Mouse (Mus musculus) myocyte (in vitro differentiated cells): ENCODE data around the gene Nos1ap. TPM values are rescaled to one million over a fixed set of nuclear protein-coding genes. Genes with fewer than 3 reads are reported as not detected.

ENCODE experiments used
- H3K27me3 ChIP-seq: one replicate; pipeline ENCODE4 v1.6.1; 2011; ENCODE audit not compliant: control insufficient read depth, insufficient read depth, insufficient read length
- H3K36me3 ChIP-seq: one replicate; pipeline ENCODE4 v1.6.1; 2011; ENCODE audit not compliant: control insufficient read depth, insufficient read depth
- H3K4me2 ChIP-seq: one replicate; pipeline ENCODE4 v1.6.1; 2011; ENCODE audit warnings: low read depth, control low read depth
- H3K4me3 ChIP-seq: one replicate; pipeline ENCODE4 v1.5.1; 2011; ENCODE audit warnings: mild to moderate bottlenecking, control low read depth, moderate library complexity
- H3K79me2 ChIP-seq: one replicate; pipeline ENCODE4 v1.6.1; 2011; ENCODE audit not compliant: control insufficient read depth, insufficient read depth
- H3ac ChIP-seq: one replicate; pipeline ENCODE4 v1.6.1; 2011; ENCODE audit not compliant: control insufficient read depth, insufficient read length
- CEBPB ChIP-seq: IDR thresholded peaks from 2 replicates; pipeline ENCODE4 v1.6.1; 2011; ENCODE audit warnings: mild to moderate bottlenecking, moderate library complexity; ENCODE audit not compliant: poor library complexity, insufficient read depth, severe bottlenecking
- E2F4 ChIP-seq: IDR thresholded peaks from one replicate; pipeline ENCODE4 v1.6.1; 2011; ENCODE audit warnings: mild to moderate bottlenecking, control low read depth, moderate library complexity; ENCODE audit not compliant: insufficient read depth
- MAX ChIP-seq: IDR thresholded peaks from one replicate; pipeline ENCODE4 v1.6.1; 2011; ENCODE audit warnings: low read depth, mild to moderate bottlenecking, control low read depth
- MYOD1 ChIP-seq, 3 experiments: IDR thresholded peaks; one replicate each; pipeline ENCODE4 v1.6.1; 2011; ENCODE audit warnings: control low read depth in 2 of 3, low read depth in 2 of 3, mild to moderate bottlenecking in 2 of 3, moderate library complexity in 1 of 3; ENCODE audit not compliant: insufficient read length in 2 of 3, control insufficient read depth in 1 of 3
- MYOG ChIP-seq, 3 experiments: IDR thresholded peaks; one replicate each; pipeline ENCODE4 v1.6.1; 2011; ENCODE audit warnings: control low read depth in 2 of 3, low read depth in 2 of 3, mild to moderate bottlenecking in 2 of 3; ENCODE audit not compliant: insufficient read length in 2 of 3, control insufficient read depth in 1 of 3, insufficient read depth in 1 of 3
- POLR2A ChIP-seq: IDR thresholded peaks from one replicate; pipeline ENCODE4 v1.6.1; 2011; ENCODE audit warnings: low read depth, mild to moderate bottlenecking, control low read depth, moderate library complexity; ENCODE audit not compliant: insufficient read length
- POLR2AphosphoS2 ChIP-seq: IDR thresholded peaks from one replicate; pipeline ENCODE4 v1.6.1; 2011; ENCODE audit warnings: low read depth, control low read depth; ENCODE audit not compliant: insufficient read length
- REST ChIP-seq: IDR thresholded peaks from one replicate; pipeline ENCODE4 v1.6.1; 2011; ENCODE audit warnings: mild to moderate bottlenecking, control low read depth, moderate library complexity; ENCODE audit not compliant: insufficient read depth, insufficient read length
- SRF ChIP-seq: IDR thresholded peaks from one replicate; pipeline ENCODE4 v1.6.1; 2011; ENCODE audit warnings: low read depth; ENCODE audit not compliant: control insufficient read depth, insufficient read length
- TCF12 ChIP-seq: IDR thresholded peaks from one replicate; pipeline ENCODE4 v1.6.1; 2011; ENCODE audit warnings: mild to moderate bottlenecking, control low read depth; ENCODE audit not compliant: poor library complexity, insufficient read depth, severe bottlenecking
- TCF3 ChIP-seq: IDR thresholded peaks from one replicate; pipeline ENCODE4 v1.6.1; 2011; ENCODE audit warnings: low read depth, control low read depth; ENCODE audit not compliant: insufficient read length
- USF1 ChIP-seq: IDR thresholded peaks from one replicate; pipeline ENCODE4 v1.6.1; 2011; ENCODE audit warnings: low read depth, mild to moderate bottlenecking, control low read depth, moderate library complexity
- polyA plus RNA-seq: library from polyadenylated mRNA; unstranded; fragments of >200 nt; fragmentation: generic; extraction: Trizol; gene quantifications from one replicate; pipeline ENCODE4 v1.2.1, GENCODE M21; 2012; ENCODE audit warnings: missing spikeins

Gene Nos1ap
- polyA plus RNA-seq, 1 experiment: 0.14 TPM

DNA sequence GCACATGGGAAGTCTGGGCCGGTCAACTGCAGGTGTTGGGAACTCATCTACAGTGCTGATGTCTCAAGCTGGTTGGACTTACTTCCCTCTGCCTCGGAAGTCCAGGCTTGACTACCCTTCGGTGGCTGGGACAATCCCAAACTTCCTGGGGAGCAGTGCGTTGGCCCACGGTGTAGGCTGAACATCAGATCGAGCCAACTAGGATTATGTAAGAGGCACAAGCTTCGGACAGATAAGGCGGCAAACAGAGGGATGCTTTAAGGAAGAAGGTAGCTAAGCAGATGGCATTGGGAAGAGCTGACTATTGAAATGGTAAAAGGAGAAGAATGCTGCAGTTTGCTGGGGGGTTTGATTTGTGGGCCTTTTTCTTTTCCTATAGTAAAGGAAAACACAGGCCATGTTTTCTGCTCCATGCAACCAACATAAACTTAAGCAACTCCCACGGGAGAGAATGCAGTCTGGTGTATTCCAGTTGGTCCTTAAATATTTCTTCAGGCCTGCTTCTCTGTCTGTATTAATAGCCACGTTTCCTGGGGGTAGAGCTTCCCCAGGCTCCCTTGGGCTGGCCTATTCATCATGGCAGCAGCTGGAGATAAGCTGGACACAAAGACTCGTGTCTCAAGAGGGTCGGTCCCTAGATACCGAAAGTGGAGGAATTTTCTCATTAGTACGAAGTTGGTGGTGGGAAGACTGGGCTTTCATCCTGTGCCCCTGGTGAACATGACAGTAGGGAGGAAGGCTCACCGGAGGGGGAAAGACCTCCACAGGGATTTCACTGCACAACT is 294.7 kb downstream of the Nos1ap start:
- no peaks in the 10 kb centered on the region for H3K36me3 ChIP-seq
- no peak overlapping the region for H3K4me3 ChIP-seq
- H3K79me2 ChIP-seq: no peaks in the 10 kb centered on the region
- TF ChIP-seq SRF (no peak), E2F4 (no peak), POLR2AphosphoS2 (no peak), TCF3 (no peak), REST (no peak), TCF12 (no peak), MYOD1 (IDR thresholded peaks at IDR 0.05; ENCODE audit: control insufficient read depth in 1 of 3, insufficient read length in 2 of 3, low read depth in 2 of 3) (no peak), MAX (no peak), MYOG (IDR thresholded peaks at IDR 0.05; ENCODE audit: control insufficient read depth in 1 of 3, insufficient read depth in 1 of 3, insufficient read length in 2 of 3, low read depth in 2 of 3) (no peak), CEBPB (no peak), USF1 (no peak)
- H3ac ChIP-seq: no peak overlapping the region
- no peak overlapping the region for H3K4me2 ChIP-seq
- peaks cover 6% of the 10 kb centered on the region for H3K27me3 ChIP-seq

DNA sequence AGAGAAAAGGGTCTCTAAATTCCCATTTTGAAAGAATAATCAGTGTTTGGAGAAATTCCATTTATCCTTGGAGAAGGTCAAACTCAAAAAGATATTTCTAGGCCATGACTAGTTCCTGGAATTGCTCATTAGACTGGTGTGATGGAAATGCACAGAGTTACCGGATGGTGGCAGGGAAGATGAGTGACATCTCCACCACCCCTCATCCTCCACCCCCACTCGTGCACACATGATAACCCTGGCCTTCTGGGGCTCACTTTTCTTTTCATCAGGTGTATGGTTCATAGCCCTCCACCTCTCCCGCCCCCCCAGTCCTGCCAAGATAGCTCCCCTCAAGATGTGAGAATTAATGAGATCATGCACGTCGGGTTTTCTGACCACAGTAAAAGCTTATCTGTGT is 296.4 kb downstream of the Nos1ap start:
- H3K4me2 ChIP-seq: no peak overlapping the region
- no peaks in the 10 kb centered on the region for H3K36me3 ChIP-seq
- no peaks in the 10 kb centered on the region for H3K27me3 ChIP-seq
- no peak for TF ChIP-seq REST
- TF ChIP-seq TCF12: no peak
- TF ChIP-seq MYOD1 (IDR thresholded peaks at IDR 0.05; ENCODE audit: control insufficient read depth in 1 of 3, insufficient read length in 2 of 3, low read depth in 2 of 3): no peak
- no peak for TF ChIP-seq TCF3
- no peak overlapping the region for H3K4me3 ChIP-seq
- H3ac ChIP-seq: no peak overlapping the region
- H3K79me2 ChIP-seq: no peaks in the 10 kb centered on the region

DNA sequence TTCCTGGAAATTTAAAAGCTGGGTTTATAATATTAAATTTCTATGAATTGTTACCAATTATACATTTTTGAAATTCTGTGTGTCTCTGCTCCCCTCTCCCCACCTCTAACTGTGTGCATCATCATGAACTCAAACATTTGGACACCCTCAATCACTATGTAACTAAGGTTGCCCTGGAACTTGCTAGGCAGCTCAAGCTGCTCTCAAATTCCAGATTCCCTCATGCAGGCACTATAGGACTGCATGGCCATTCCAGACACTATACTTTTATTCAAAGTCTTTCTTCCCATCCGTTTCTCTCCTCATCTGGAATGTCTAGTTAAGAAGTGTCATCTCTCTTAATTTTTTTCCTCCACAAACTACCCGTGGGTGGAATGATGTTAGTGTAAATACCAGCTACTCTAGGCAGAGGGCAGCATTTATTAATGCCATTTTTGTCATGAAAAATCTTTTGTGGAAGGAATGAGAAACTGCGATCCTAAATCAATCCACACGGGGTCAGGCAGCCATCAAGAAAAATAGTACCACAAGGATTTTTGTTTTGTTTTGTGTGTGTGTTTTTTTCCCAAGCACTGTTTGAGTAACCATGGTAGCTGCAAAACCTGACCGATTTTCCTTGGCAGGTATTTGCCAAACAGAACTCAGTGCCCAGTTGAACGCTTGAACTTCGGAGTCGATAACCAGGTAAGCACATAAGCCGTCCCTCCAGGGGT is 297.3 kb downstream of the Nos1ap start:
- no peak overlapping the region for H3ac ChIP-seq
- no peaks in the 10 kb centered on the region for H3K79me2 ChIP-seq
- no peak for TF ChIP-seq TCF3
- TF ChIP-seq POLR2AphosphoS2: no peak
- no peak for TF ChIP-seq SRF
- TF ChIP-seq USF1: no peak
- TF ChIP-seq TCF12: no peak
- no peak for TF ChIP-seq E2F4
- no peak for TF ChIP-seq MYOG (IDR thresholded peaks at IDR 0.05; ENCODE audit: control insufficient read depth in 1 of 3, insufficient read depth in 1 of 3, insufficient read length in 2 of 3, low read depth in 2 of 3)
- TF ChIP-seq CEBPB: no peak
- TF ChIP-seq REST: no peak
- no peak for TF ChIP-seq MYOD1 (IDR thresholded peaks at IDR 0.05; ENCODE audit: control insufficient read depth in 1 of 3, insufficient read length in 2 of 3, low read depth in 2 of 3)
- no peak for TF ChIP-seq POLR2A
- TF ChIP-seq MAX: no peak
- H3K27me3 ChIP-seq: no peaks in the 10 kb centered on the region
- H3K36me3 ChIP-seq: no peaks in the 10 kb centered on the region
- no peak overlapping the region for H3K4me2 ChIP-seq
- no peak overlapping the region for H3K4me3 ChIP-seq

DNA sequence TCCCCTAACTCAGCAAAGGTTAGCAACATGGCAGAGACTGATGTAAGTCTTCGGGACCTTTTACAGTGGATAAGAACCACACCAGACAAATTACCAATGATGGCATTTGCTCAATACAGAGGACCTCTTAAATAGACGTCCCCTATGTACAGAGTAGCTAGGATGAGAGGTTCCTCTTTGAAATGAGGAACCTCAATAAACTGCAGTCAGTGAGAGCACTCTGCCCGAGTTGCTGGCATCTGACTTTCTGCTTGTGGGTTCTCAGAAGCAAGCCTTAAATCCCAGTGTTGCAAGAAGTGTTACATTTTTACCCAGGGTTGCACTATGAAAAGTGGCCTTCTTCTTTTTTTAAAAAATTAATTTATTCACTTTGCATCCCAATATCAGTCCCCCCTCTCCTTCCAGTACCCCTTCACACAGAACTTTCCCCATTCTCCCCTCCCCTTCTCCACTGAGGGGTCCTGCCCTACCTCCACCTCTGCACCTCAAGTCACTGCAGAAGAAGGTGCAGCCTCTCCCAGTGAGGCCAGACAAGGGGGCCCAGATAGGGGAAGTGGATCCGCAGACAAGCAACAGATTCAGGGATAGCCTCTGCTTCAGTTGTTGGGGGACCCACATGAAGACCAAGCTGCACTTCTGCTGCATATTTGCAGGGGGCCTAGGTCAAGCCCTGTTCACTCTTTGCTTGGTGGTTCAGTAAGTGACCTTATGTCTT is 307.1 kb downstream of the Nos1ap start:
- Histone ChIP-seq H3K79me2 (no peaks in the 10 kb centered on the region), H3K4me2 (no peak overlapping the region), H3K27me3 (no peaks in the 10 kb centered on the region), H3ac (no peak overlapping the region), H3K4me3 (no peak overlapping the region), H3K36me3 (no peaks in the 10 kb centered on the region)
- TF ChIP-seq MYOG (IDR thresholded peaks at IDR 0.05; ENCODE audit: control insufficient read depth in 1 of 3, insufficient read depth in 1 of 3, insufficient read length in 2 of 3, low read depth in 2 of 3) (no peak), USF1 (no peak)

DNA sequence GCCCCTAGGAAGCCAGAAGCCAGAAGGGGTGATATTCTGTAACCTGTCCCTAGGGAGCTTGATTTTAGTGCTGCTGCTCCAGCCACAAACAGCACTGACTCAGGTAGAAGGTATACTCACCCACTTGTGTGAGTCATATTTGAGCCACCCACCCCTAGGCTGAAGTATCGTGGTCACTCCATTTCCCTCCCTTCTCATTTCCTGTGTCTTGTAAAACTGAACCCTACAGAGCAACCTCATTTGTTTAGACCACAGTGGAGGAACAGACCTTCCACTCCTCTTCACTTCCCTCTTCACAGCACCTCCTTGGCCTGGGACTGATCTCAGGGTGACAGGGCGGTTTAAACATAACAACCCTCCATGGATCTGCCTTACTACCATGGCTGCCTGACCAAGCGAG is 312.6 kb downstream of the Nos1ap start, which contains the start of gene Sh2d1b1:
Gene Sh2d1b1, plus strand, starts transcription at position 305 of the 400 bp plus-strand sequence.
- Histone ChIP-seq H3K36me3 (no peaks in the 10 kb centered on the region), H3K4me3 (no peak within 1 kb of the TSS), H3K27me3 (no peaks in the 10 kb centered on the region), H3ac (no peak within 1 kb of the TSS), H3K4me2 (no peak within 1 kb of the TSS), H3K79me2 (no peaks in the 10 kb centered on the region)
- TF ChIP-seq TCF3 (no peak), TCF12 (no peak), MAX (no peak), E2F4 (no peak), POLR2AphosphoS2 (no peak), REST (no peak), CEBPB (no peak), SRF (no peak), USF1 (no peak), POLR2A (no peak), MYOD1 (IDR thresholded peaks at IDR 0.05; ENCODE audit: control insufficient read depth in 1 of 3, insufficient read length in 2 of 3, low read depth in 2 of 3) (no peak)
